Mouse (Mus musculus) lung, embryonic 15.5 days (tissue): Measurements from ENCODE around the gene Bcl6. TPM values are rescaled to one million over a fixed set of nuclear protein-coding genes. Genes with fewer than 3 reads are reported as not detected.

Experiments
- ATAC-seq: fragments of 200-750 bp; cut with Nextera tagmentation; 2 replicates; pipeline ENCODE4 v1.8.0; 2017; ENCODE audit warnings: moderate number of reproducible peaks, borderline replicate concordance; ENCODE audit not compliant: low FRiP score, low TSS enrichment; ENCODE audit errors: extremely low read depth
- H3K27ac ChIP-seq: fragments of 300-500 bp; sonication (generic); 2 replicates; pipeline ENCODE4 v1.5.1; 2015; ENCODE audit warnings: moderate library complexity, mild to moderate bottlenecking, inconsistent platforms
- H3K27me3 ChIP-seq: fragments of 300-500 bp; sonication (generic); 2 replicates; pipeline ENCODE4 v1.6.1; 2015; ENCODE audit warnings: inconsistent platforms
- H3K36me3 ChIP-seq: fragments of 300-500 bp; sonication (generic); 2 replicates; pipeline ENCODE4 v1.6.1; 2015; ENCODE audit warnings: inconsistent platforms
- H3K4me1 ChIP-seq: fragments of 300-500 bp; sonication (generic); 2 replicates; pipeline ENCODE4 v1.6.1; 2015; ENCODE audit warnings: inconsistent platforms
- H3K4me2 ChIP-seq: fragments of 300-500 bp; sonication (generic); 2 replicates; pipeline ENCODE4 v1.6.1; 2015; ENCODE audit warnings: inconsistent platforms, mild to moderate bottlenecking, moderate library complexity
- H3K4me3 ChIP-seq: fragments of 300-500 bp; sonication (generic); 2 replicates; pipeline ENCODE4 v1.5.1; 2015; ENCODE audit warnings: mild to moderate bottlenecking, inconsistent platforms
- H3K9ac ChIP-seq: fragments of 300-500 bp; sonication (generic); 2 replicates; pipeline ENCODE4 v1.6.1; 2015; ENCODE audit warnings: inconsistent platforms
- H3K9me3 ChIP-seq: fragments of 300-500 bp; sonication (generic); 2 replicates; pipeline ENCODE4 v1.6.1; 2016; ENCODE audit warnings: inconsistent platforms
- WGBS: fragments of 180-500 bp; shearing (Covaris S2); methylation state at CpG from one replicate; pipeline ENCODE4 v1.1.7; 2015; 5-methylcytosine and 5-hydroxymethylcytosine counted together
- polyA plus RNA-seq: library from polyadenylated mRNA; unstranded; fragments of >200 nt; fragmentation: Nextera tagmentation; extraction: Ambion mirVana; gene quantifications from 2 replicates; pipeline ENCODE4 v1.2.1, GENCODE M21; 2015

The Bcl6 gene
- polyA plus RNA-seq, 1 experiment from 2014 or later, result 1.7 TPM

DNA sequence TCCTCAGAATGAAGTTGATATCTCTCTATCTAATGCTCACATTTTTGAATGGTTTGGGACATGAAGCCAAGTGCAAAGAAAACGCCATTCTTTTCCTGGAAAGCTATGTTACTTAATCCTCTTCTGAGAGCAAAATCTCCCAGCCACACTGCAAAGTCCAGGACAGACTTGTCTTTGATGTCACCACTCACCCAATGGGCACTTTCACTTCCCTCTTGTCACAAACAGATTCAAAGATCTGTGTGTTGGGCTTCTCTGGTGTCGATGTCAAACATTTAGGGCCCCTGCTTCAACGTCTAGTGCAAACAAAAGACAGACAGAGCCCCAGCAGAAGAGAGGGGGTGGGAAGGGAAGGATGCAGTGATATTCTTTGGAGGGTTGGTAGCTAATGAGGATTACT, 23.4 kb upstream of the Bcl6 start:
- Histone ChIP-seq H3K4me1 (no peaks in the 10 kb centered on the region), H3K9me3 (no peaks in the 10 kb centered on the region), H3K9ac (no peak overlapping the region), H3K36me3 (no peaks in the 10 kb centered on the region), H3K27ac (no peak overlapping the region), H3K27me3 (no peaks in the 10 kb centered on the region), H3K4me3 (no peak overlapping the region), H3K4me2 (no peak overlapping the region)
- WGBS, result 19% methylated on average over 3 of the region's 3 CpGs
- no peak for ATAC-seq

DNA sequence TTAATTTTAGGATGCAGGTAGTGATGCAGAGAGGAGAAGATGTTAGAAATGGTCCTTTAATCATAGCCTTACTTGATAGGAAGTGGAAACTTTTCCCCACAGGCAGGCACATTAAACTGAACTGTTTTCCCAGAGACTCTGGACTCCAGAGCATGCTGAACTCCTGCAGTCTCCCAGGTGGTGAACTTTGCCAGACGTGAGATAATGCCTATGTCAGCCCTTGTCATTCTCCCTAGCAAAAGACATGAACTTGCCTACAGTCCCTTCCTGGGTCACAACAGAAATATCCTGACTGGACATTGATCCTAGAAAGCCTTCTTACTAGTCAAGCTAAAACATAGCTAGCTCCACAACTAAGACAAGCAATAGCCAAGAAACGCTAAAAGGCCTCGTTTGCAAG, 22.7 kb upstream of the Bcl6 start:
- ATAC-seq, result no peak
- WGBS, result 79% methylated on average over 3 of the region's 3 CpGs

DNA sequence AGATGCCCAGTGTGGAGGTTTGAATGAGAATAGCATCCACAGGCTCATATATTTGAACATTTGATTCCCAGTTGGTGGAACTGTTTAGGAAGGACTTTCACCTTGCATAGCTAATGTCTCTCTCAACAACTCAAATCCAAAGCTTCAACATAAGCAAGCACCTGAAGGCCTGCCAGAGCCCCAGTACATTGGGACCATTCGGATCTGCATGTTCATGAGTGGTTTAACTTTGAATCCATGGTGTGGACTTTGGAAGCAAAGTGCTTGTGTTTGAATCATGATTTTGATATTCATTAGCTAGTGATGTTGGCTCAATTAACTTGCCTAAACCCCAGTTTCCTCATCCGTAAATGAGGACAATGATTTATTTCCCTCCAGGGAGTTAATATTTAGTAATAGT, 21.2 kb upstream of the Bcl6 start:
- H3K4me1 ChIP-seq, result no peaks in the 10 kb centered on the region
- no peaks in the 10 kb centered on the region for H3K36me3 ChIP-seq
- no peaks in the 10 kb centered on the region for H3K9me3 ChIP-seq
- H3K9ac ChIP-seq, result no peak overlapping the region
- H3K4me2 ChIP-seq, result no peak overlapping the region
- H3K27me3 ChIP-seq, result no peaks in the 10 kb centered on the region
- WGBS, result 86% methylated on average over 2 of the region's 2 CpGs
- H3K4me3 ChIP-seq, result no peak overlapping the region
- no peak for ATAC-seq
- H3K27ac ChIP-seq, result no peak overlapping the region

More for the DNA sequence above, 22.7 kb upstream of the Bcl6 start:
- no peaks in the 10 kb centered on the region for H3K9me3 ChIP-seq
- H3K9ac ChIP-seq, result no peak overlapping the region
- no peaks in the 10 kb centered on the region for H3K4me1 ChIP-seq
- H3K4me2 ChIP-seq, result no peak overlapping the region
- H3K27ac ChIP-seq, result no peak overlapping the region
- H3K36me3 ChIP-seq, result no peaks in the 10 kb centered on the region
- H3K4me3 ChIP-seq, result no peak overlapping the region
- H3K27me3 ChIP-seq, result no peaks in the 10 kb centered on the region

DNA sequence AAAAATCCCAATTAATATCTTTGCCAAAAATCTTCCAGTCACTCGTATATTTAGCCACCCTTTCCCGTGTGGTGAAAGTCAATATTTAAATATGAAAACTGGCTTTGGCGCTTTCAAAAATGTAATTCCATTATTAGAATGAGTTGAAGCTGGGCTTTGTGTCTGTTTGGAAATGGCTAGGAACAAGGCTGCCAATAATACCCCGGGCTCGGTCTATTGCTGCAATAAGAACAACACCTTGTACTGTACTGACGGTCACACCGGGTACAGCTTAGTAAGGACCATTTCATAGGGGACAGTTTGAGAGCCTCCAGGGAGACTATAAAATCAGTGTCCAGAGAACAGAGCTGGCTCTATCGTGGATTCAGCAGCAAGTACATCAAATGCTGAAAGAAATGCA, 17.3 kb upstream of the Bcl6 start:
- H3K27ac ChIP-seq, result no peak overlapping the region
- H3K36me3 ChIP-seq, result no peaks in the 10 kb centered on the region
- H3K9ac ChIP-seq, result no peak overlapping the region
- no peak overlapping the region for H3K4me3 ChIP-seq
- no peaks in the 10 kb centered on the region for H3K4me1 ChIP-seq
- no peaks in the 10 kb centered on the region for H3K27me3 ChIP-seq
- no peak overlapping the region for H3K4me2 ChIP-seq
- no peaks in the 10 kb centered on the region for H3K9me3 ChIP-seq
- no peak for ATAC-seq
- 69% methylated on average over 8 of the region's 8 CpGs for whole genome bisulfite sequencing

DNA sequence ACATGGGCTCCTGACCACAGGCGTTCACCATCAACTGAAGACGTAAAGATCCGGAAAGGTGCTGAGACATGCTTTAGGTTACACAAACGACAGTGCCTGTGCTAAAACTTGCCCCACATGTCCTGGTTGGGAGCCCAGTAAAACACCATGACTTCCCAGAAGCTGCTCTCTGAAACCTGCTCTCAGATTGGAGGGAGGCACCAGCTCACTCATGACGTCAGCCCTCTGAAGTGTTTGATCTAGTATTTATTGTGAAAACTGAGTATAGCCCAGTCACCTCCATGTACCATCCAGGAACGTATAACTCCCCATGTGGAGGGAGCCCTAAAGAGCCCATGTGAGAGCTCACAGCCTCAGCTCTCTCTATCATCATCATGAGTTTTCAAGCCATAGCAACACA, 9.3 kb upstream of the Bcl6 start:
- no peak overlapping the region for H3K27ac ChIP-seq
- H3K9me3 ChIP-seq, result no peaks in the 10 kb centered on the region
- H3K9ac ChIP-seq, result no peak overlapping the region
- no peaks in the 10 kb centered on the region for H3K27me3 ChIP-seq
- no peak for ATAC-seq
- 69% methylated on average over 6 of the region's 6 CpGs for WGBS
- H3K4me1 ChIP-seq, result peaks cover 10% of the 10 kb centered on the region
- no peaks in the 10 kb centered on the region for H3K36me3 ChIP-seq
- H3K4me2 ChIP-seq, result no peak overlapping the region
- H3K4me3 ChIP-seq, result no peak overlapping the region

DNA sequence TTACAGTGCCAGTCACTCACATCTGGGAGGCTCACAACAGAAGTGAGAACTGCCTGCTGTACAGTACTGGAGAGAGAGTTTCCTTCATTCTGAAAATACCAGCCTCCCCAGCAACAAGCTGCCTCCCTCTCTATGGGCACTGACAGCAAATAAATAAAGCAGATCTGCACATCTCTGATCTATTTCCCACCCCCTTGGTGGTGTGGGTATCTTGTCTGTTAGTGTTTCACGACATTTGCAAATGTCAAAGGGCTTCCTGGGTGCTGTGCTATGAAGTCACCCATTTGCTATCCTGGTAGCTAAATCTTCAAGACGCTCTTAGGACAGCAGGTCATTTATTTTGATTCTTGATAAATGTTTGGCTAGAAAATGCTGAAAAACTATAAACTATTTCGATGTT, 8.6 kb upstream of the Bcl6 start:
- no peak for ATAC-seq
- Histone ChIP-seq H3K27me3 (no peaks in the 10 kb centered on the region), H3K4me2 (no peak overlapping the region), H3K9ac (no peak overlapping the region), H3K4me1 (peaks cover 10% of the 10 kb centered on the region), H3K4me3 (no peak overlapping the region), H3K36me3 (no peaks in the 10 kb centered on the region), H3K27ac (no peak overlapping the region), H3K9me3 (no peaks in the 10 kb centered on the region)
- WGBS, result 60% methylated on average over 3 of the region's 3 CpGs

DNA sequence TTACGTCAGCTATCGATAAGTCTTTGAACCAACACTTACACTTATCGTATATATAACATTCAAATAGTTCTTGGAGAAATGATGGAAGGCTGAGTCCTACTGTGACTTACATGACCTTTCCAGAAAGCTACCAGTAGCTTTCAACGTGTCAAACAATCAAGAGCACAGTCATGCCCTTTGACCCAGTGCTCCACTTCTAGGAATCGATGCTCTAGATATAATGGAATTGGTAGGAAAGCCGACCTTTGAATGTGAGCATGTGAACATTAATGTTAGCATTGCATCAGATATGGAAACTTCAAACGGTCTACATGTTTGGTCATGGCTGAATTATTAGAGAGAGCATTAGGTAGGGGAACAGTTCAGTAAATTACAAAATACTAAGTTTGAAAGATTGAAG, 7.7 kb upstream of the Bcl6 start:
- Histone ChIP-seq H3K27ac (no peak overlapping the region), H3K4me2 (no peak overlapping the region), H3K4me1 (peaks cover 10% of the 10 kb centered on the region), H3K27me3 (no peaks in the 10 kb centered on the region), H3K9me3 (no peaks in the 10 kb centered on the region), H3K9ac (no peak overlapping the region), H3K4me3 (no peak overlapping the region), H3K36me3 (no peaks in the 10 kb centered on the region)
- 69% methylated on average over 7 of the region's 7 CpGs for WGBS
- ATAC-seq, result no peak

DNA sequence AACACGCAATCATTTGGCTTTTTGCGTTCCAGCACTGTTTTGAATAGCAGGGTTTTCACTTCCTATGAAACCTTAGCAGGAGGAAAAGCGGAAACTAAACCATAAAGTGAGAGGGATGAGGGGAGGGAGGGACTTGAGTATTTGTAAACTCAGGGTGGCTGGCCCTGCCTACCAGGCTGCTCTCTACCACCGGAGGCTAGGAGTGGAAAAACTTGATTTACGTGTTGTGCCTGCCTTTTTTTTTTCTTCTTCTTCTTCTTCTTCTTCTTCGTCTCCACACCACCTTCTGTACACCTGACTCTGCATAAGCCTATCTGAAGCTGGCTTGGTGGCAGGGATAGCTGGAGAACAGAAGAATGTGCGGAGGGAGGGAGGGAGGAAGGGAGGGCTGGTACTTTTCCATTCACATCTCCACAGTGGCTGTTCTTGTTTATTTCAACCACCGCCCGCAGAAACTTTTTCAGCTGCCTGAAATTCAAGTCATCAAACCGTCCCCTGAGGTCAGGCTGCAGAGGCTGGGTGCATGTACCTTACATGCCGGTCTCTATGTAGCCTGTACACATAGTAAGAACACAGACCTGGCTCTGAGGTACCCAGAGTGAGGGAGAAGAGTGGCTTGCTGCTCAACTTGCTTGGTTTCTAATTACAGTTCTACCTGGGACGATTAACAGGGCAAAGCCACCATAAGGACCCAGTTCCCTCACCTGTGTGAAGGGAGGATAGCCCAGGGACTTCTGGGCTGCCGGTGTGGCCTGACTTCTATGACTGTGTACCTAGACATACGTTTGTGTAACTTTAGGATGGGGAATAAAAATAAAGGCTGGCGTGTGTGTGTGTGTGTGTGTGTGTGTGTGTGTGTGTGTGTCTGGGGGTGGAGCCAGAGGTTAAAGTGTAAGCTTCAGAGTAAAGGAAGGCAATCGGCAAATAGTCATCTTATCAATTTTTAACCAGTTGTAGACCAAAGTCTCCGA, 5.0 kb upstream of the Bcl6 start:
- H3K27me3 ChIP-seq, result no peaks in the 10 kb centered on the region
- H3K36me3 ChIP-seq, result no peaks in the 10 kb centered on the region
- no peaks in the 10 kb centered on the region for H3K9me3 ChIP-seq
- H3K9ac ChIP-seq, result no peak overlapping the region
- peak overlapping the region; percentile 8; the same call in 1 of the 2 replicates for H3K4me3 ChIP-seq
- H3K27ac ChIP-seq, result peak overlapping the region; percentile 74
- peak overlapping the region; percentile 41 for H3K4me2 ChIP-seq
- peaks cover 19% of the 10 kb centered on the region for H3K4me1 ChIP-seq
- ATAC-seq, result peak; percentile 24; the same call in 1 of the 2 replicates
- 24% methylated on average over 17 of the region's 17 CpGs for WGBS

DNA sequence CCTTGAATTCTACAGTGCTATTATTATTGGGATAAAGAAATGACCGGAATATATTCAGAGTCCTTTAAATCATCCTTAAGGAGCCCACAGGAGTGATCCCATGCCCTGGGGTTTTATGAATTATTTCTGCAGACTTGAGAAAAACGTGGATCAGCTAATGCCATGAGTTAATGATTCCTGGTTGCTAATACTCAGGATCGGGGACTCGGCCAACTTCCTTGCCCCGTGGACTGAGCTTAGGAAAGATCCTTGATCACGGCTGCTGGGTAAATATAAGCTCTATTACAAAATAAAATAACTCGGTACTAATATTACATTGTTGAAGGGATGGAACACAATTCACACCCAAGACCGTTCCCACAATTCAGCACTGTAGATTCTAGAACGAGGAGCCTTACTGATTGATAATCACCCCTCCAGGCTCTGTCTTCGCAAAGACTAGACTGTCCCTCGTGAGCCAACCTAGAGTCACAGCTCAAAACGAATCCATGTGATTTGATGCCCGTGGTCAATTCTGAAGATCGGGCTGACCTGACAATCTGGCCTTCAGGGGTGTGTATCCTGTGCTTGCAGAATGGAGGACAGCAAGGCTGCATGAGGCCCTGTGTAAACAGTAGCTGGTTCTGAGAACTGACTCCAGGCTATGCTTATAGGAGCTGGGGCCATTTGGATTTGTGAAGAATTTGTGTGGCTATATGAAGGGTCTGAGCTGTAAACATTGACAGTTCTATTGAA, 3.4 kb upstream of the Bcl6 start:
- Histone ChIP-seq H3K36me3 (no peaks in the 10 kb centered on the region), H3K9me3 (no peaks in the 10 kb centered on the region), H3K9ac (no peak overlapping the region), H3K4me2 (no peak overlapping the region), H3K4me3 (no peak overlapping the region), H3K27me3 (no peaks in the 10 kb centered on the region), H3K4me1 (peaks cover 19% of the 10 kb centered on the region), H3K27ac (no peak overlapping the region)
- 81% methylated on average over 14 of the region's 14 CpGs for WGBS
- ATAC-seq, result no peak

DNA sequence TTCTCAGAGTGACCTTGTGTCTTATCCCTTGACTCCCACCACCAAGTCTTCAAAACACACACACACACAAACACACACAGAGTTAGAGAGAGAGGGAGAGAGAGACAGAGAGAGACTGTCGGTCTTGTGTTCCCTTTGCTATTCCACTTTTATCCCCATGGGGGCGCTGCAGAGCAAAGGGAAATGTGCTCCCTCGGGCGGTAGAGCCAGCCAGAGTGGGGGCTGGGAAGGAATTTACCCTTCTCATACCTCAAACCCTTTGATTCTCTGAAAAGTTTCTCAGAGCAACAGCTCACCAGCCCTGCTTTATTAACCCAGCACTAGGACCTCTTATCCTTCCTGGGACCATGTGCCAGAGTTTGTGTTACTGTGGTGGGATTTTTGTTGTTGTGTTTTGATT, 2.5 kb upstream of the Bcl6 start:
- ATAC-seq, result no peak
- WGBS, result 4% methylated on average over 4 of the region's 4 CpGs
- H3K36me3 ChIP-seq, result no peaks in the 10 kb centered on the region
- H3K4me1 ChIP-seq, result peaks cover 21% of the 10 kb centered on the region
- no peaks in the 10 kb centered on the region for H3K9me3 ChIP-seq
- no peaks in the 10 kb centered on the region for H3K27me3 ChIP-seq
- H3K9ac ChIP-seq, result no peak overlapping the region
- H3K4me2 ChIP-seq, result peak overlapping the region; percentile 13; the same call in 1 of the 2 replicates
- H3K27ac ChIP-seq, result no peak overlapping the region
- no peak overlapping the region for H3K4me3 ChIP-seq

DNA sequence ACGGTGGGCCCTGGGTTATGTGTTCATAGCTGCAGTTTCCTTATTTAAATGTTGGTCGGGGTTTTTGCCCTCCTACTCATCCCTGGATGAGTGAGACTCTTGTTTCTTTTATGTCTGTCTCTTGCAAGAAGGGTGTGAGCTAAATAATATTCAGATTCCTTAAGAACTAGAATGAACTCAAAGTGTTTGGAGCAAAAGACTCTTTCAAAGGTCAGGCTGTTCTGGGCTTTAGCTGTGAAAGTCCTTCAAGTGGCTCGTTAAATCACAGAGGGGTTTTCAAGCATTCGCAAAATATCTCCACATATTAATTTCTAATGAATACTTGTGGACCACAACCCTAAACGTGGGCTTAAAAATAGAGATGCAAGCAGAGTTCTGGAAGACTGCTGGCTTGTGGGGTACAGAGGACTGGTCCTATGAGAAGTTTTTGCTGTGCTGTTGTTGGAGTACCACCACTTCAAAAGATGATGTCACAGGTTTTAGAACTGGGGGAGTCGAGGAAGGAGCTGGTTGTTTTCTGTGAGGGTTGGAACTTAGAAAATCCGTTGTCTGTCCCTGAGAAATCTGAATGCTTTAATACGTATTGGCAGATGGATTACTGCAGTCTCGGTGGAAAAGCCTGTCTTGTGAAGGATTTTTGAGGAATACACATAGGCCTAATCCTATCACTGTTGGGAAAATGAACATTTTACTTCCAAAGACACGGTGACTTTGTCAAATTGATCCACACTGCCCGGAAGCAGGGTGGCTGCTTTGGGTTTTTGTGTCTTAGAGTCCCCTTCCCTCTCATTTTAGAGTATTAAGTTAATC, 1.7 kb upstream of the Bcl6 start:
- H3K9ac ChIP-seq, result peak overlapping the region; percentile 79; the same call in 1 of the 2 replicates
- 51% methylated on average over 11 of the region's 11 CpGs for WGBS
- peaks cover 24% of the 10 kb centered on the region for H3K4me1 ChIP-seq
- no peak for ATAC-seq
- H3K27ac ChIP-seq, result peak overlapping the region; percentile 99; the same call in 1 of the 2 replicates
- H3K4me2 ChIP-seq, result peak overlapping the region; percentile 96
- H3K9me3 ChIP-seq, result no peaks in the 10 kb centered on the region
- H3K36me3 ChIP-seq, result no peaks in the 10 kb centered on the region
- H3K27me3 ChIP-seq, result no peaks in the 10 kb centered on the region
- H3K4me3 ChIP-seq, result peak overlapping the region; percentile 79
